Mouse (Mus musculus) midbrain, postnatal 0 days (tissue): ENCODE data around the gene C2cd4d. TPM values are rescaled to one million over a fixed set of nuclear protein-coding genes. Genes with fewer than 3 reads are reported as not detected.

Experiments
- ATAC-seq: fragments of 200-750 bp; cut with Nextera tagmentation; 2 replicates; pipeline ENCODE4 v1.8.0; 2017; ENCODE audit warnings: moderate number of reproducible peaks, mild to moderate bottlenecking, moderate TSS enrichment, moderate library complexity; ENCODE audit not compliant: low FRiP score
- DNase-seq: peaks from one replicate; pipeline ENCODE4 v3.0.0-alpha.2; 2015; ENCODE audit warnings: low spot score
- H3K27ac ChIP-seq: fragments of 300-500 bp; sonication (generic); 2 replicates; pipeline ENCODE4 v1.5.1; 2014; ENCODE audit warnings: low read depth, mild to moderate bottlenecking, low read length, mixed read lengths
- H3K27me3 ChIP-seq: fragments of 300-500 bp; sonication (generic); 2 replicates; pipeline ENCODE4 v1.6.1; 2014; ENCODE audit warnings: low read length, control low read depth, mixed read lengths; ENCODE audit not compliant: insufficient read depth
- H3K36me3 ChIP-seq: fragments of 300-500 bp; sonication (generic); 2 replicates; pipeline ENCODE4 v1.6.1; 2014; ENCODE audit warnings: low read length, control low read depth, mixed read lengths; ENCODE audit not compliant: insufficient read depth
- H3K4me1 ChIP-seq: fragments of 300-500 bp; sonication (generic); 2 replicates; pipeline ENCODE4 v1.6.1; 2014; ENCODE audit warnings: mild to moderate bottlenecking, control low read depth, antibody characterized with exemption, low read length, mixed read lengths; ENCODE audit not compliant: insufficient read depth
- H3K4me2 ChIP-seq: fragments of 300-500 bp; sonication (generic); 2 replicates; pipeline ENCODE4 v1.6.1; 2014; ENCODE audit warnings: low read depth, mild to moderate bottlenecking, low read length, mixed read lengths; ENCODE audit not compliant: poor library complexity, severe bottlenecking
- H3K4me3 ChIP-seq: fragments of 300-500 bp; sonication (generic); 2 replicates; pipeline ENCODE4 v1.5.1; 2014; ENCODE audit warnings: low read depth, mild to moderate bottlenecking, low read length, moderate library complexity
- H3K9ac ChIP-seq: fragments of 300-500 bp; sonication (generic); replicated peaks from 2 replicates; pipeline ENCODE4 v1.6.1; 2014; ENCODE audit warnings: mild to moderate bottlenecking, low read length, moderate library complexity, mixed read lengths; ENCODE audit not compliant: poor library complexity, severe bottlenecking
- H3K9me3 ChIP-seq: fragments of 300-500 bp; sonication (generic); 2 replicates; pipeline ENCODE4 v1.6.1; 2016; ENCODE audit warnings: low read length, control low read depth
- CTCF ChIP-seq: IDR thresholded peaks from 2 replicates; pipeline ENCODE4 v1.5.1; 2016; ENCODE audit warnings: antibody characterized with exemption, mild to moderate bottlenecking
- WGBS: fragments of 180-500 bp; shearing (Covaris S2); extraction: QIAGEN DNeasy Blood & Tissue Kit; methylation state at CpG from one replicate; pipeline ENCODE4 v1.1.7; 2014; 5-methylcytosine and 5-hydroxymethylcytosine counted together
- polyA plus RNA-seq: library from polyadenylated mRNA; unstranded; fragments of >200 nt; fragmentation: Nextera tagmentation; extraction: Ambion mirVana; gene quantifications from 2 replicates; pipeline ENCODE4 v1.2.1, GENCODE M21; 2015
- total RNA-seq: library from RNA; depleted of rRNA; stranded (reverse); fragments of >200 nt; gene quantifications from 2 replicates; pipeline ENCODE4 v1.2.3, GENCODE M21; 2014

Gene C2cd4d
- total and polyA plus RNA-seq, 2 experiments from 2014 or later: 2.2 to 2.8 TPM

DNA sequence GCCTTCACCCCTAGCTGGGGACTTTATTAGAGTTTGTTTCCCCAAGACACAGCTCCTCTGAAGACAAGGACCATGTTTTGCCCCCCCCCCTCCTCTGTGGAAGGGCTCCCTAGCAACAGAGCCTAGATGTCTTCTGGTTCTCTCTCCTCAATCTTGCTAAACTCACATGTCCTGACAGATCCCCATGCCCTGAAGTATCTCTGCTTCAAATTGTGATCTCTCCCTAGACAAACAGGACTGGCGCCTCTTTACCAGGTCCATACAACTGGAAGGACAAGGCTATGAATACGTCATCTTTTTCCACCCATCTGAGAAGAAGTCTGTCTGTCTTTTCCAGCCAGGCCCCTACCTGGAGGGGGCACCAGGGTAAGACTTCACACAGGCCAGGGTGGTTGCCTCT is 18.1 kb upstream of the C2cd4d start:
- ATAC-seq (no peak), DNase-seq (no peak)
- Histone ChIP-seq H3K9me3 (no peaks in the 10 kb centered on the region), H3K27me3 (no peaks in the 10 kb centered on the region), H3K4me1 (no peaks in the 10 kb centered on the region), H3K9ac (no peak overlapping the region), H3K27ac (no peak overlapping the region), H3K4me3 (no peak overlapping the region), H3K36me3 (no peaks in the 10 kb centered on the region), H3K4me2 (no peak overlapping the region)
- no peak for TF ChIP-seq CTCF
- 83% methylated on average over 2 of the region's 2 CpGs for WGBS

DNA sequence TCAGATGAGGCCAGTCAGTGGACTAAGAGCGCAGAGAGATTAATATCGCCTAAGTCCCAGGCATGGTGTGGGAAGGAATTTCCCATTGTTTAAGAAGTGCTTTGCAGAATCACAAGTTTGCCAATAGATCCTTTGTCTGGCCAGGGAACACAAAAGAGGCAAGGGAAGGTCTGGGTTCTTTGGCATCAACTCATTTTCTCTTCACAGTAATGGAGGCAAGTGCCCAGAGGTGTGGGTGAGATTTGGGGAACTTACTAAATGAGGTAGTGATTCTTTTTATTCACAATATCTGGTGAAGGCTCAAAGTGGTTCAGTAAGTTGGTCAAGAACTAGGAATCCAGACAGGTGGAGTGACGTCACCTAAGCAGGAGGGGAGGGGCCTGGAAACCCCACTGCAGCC is 17.3 kb upstream of the C2cd4d start:
- ATAC-seq (no peak), DNase-seq (no peak)
- no peak overlapping the region for H3K4me3 ChIP-seq
- no peak for TF ChIP-seq CTCF
- H3K27me3 ChIP-seq: no peaks in the 10 kb centered on the region
- no peaks in the 10 kb centered on the region for H3K36me3 ChIP-seq
- no peak overlapping the region for H3K4me2 ChIP-seq
- no peak overlapping the region for H3K9ac ChIP-seq
- H3K9me3 ChIP-seq: no peaks in the 10 kb centered on the region
- no peaks in the 10 kb centered on the region for H3K4me1 ChIP-seq
- no peak overlapping the region for H3K27ac ChIP-seq
- 61% methylated on average over 3 of the region's 3 CpGs for WGBS

DNA sequence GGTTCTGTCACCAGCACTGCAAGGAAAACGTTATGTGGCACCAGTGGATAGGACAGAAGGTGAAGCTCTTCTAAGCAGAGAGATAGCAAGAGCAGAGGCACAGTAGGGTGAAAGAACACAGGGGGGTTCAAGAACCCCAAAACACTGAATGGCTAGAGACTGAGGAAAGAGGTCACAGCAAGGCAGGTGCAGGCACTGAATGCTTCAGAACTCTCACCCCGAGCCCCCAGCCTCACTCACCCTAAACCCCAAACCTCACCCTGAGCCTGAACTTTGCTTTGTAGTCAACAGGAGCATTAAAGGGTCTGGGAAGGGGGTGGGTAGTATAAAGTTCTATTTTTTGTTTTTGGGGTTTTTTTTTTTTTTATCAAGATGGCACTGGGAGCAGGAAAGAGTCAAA is 14.1 kb upstream of the C2cd4d start:
- ATAC-seq (no peak), DNase-seq (no peak)
- H3K36me3 ChIP-seq: no peaks in the 10 kb centered on the region
- H3K9ac ChIP-seq: no peak overlapping the region
- no peak overlapping the region for H3K4me3 ChIP-seq
- 89% methylated on average over 2 of the region's 2 CpGs for WGBS
- no peaks in the 10 kb centered on the region for H3K4me1 ChIP-seq
- H3K27me3 ChIP-seq: no peaks in the 10 kb centered on the region
- no peak for TF ChIP-seq CTCF
- H3K9me3 ChIP-seq: no peaks in the 10 kb centered on the region
- no peak overlapping the region for H3K4me2 ChIP-seq
- no peak overlapping the region for H3K27ac ChIP-seq

DNA sequence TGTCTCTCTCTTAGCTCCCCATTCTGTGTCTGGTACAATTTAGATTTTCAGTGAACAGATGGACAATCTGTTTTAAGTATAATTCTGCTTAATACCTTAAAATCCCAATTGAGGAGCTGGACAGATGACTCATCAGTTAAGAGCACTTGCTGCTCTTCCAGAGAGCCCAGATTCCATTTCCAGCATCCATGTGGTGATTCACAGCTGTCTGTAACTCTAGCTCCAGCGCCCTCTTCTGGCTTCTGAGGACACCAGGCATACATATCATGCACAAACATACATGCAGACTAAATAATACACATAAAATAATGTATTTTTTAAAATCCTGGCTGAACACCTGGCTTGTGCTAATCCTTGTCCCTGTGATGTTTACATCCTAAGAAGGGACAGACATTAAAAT is 1.4 kb upstream of the C2cd4d start:
- no peak overlapping the region for H3K4me3 ChIP-seq
- DNase-seq (peak; percentile 72), ATAC-seq (no peak)
- H3K9ac ChIP-seq: no peak overlapping the region
- H3K27me3 ChIP-seq: no peaks in the 10 kb centered on the region
- peaks cover 5% of the 10 kb centered on the region; the same call in 1 of the 2 replicates for H3K4me1 ChIP-seq
- WGBS: 3% methylated on average over 1 of the region's 1 CpGs
- no peak overlapping the region for H3K4me2 ChIP-seq
- peak; percentile 64 for TF ChIP-seq CTCF
- no peaks in the 10 kb centered on the region for H3K9me3 ChIP-seq
- H3K27ac ChIP-seq: no peak overlapping the region
- no peaks in the 10 kb centered on the region for H3K36me3 ChIP-seq

DNA sequence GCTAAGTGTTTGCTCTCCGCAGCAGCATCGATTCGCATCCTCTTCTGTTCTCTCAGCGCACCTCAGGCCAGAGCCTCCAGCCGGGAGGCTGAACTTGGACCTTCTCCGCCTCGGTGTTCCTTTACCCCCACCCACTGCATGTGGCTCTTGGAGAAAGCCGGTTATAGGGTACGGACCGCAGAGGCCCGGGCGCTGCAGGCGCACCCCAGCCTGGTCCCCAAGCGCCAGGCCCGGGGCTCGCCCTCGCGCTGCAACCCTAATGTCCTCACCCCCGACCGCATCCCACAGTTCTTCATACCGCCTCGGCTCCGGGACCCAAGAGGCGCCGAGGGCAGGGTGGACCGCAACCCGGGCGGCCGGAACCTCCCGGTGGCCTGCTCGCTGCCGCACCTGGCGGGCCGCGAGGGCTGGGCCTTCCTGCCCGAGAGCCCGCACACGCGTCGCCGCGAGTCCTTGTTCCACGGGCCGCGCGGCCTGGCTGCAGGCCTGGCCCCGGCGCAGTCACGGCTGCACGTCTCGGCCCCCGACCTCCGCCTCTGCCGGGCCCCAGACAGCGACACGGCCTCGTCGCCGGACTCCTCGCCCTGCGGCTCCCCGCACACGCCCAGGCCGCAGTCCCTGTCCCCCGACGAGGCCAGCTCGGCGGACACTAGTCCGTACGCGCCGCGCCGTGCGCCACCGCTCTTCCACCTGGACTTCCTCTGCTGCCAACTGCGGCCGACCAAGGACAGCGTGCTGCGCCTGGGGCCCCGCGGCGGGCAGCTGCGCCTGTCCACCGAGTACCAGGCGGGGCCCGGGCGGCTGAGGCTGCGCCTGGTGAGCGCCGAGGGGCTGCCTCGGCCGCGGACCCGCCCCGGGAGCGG is 1.3 kb downstream of the C2cd4d start:
- no peak for TF ChIP-seq CTCF
- 8% methylated on average over 66 of the region's 97 CpGs for WGBS
- H3K9ac ChIP-seq: peak overlapping the region; percentile 86
- H3K9me3 ChIP-seq: no peaks in the 10 kb centered on the region
- H3K4me2 ChIP-seq: peak overlapping the region; percentile 71
- no peaks in the 10 kb centered on the region for H3K27me3 ChIP-seq
- peak overlapping the region; percentile 40; the same call in 1 of the 2 replicates for H3K27ac ChIP-seq
- H3K4me1 ChIP-seq: peaks cover 5% of the 10 kb centered on the region; the same call in 1 of the 2 replicates
- peak; percentile 69 for ATAC-seq
- DNase-seq: peak; percentile 50
- no peaks in the 10 kb centered on the region for H3K36me3 ChIP-seq
- H3K4me3 ChIP-seq: peak overlapping the region; percentile 45

DNA sequence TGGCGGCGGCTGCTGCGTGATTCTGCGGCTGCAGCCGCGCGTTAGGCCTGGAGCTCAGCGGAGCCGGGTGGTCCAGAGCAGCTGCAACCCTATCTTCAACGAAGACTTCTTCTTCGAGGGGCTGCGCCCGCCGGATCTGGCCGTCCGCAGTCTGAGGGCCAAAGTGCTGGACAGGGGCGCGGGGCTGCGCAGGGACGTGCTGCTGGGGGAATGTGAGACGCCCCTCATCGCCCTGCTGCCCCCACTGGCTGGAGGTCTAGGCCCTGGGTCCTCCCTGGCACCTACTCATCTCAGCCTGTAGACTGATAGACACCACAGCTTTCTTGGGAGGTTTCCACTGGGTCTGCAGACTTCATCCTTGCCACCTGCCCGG is 1.9 kb downstream of the C2cd4d start:
- Histone ChIP-seq H3K9ac (peak overlapping the region; percentile 86), H3K4me1 (peaks cover 5% of the 10 kb centered on the region; the same call in 1 of the 2 replicates), H3K27me3 (no peaks in the 10 kb centered on the region), H3K27ac (peak overlapping the region; percentile 40; the same call in 1 of the 2 replicates), H3K4me3 (peak overlapping the region; percentile 45), H3K36me3 (no peaks in the 10 kb centered on the region), H3K4me2 (peak overlapping the region; percentile 71), H3K9me3 (no peaks in the 10 kb centered on the region)
- ATAC-seq (peak; percentile 49), DNase-seq (no peak)
- TF ChIP-seq CTCF: no peak
- 4% methylated on average over 19 of the region's 23 CpGs for WGBS
